Mouse (Mus musculus): ENCODE results near the gene Gm45808.
A peak's percentile ranks its signal among the peaks of the same experiment; 100 is the strongest.
"Not testable (repeated sequence)": the region's sequence is repeated elsewhere in the genome, so short reads cannot be mapped to it uniquely, and the experiment has no call there.

Gene Gm45808

DNA sequence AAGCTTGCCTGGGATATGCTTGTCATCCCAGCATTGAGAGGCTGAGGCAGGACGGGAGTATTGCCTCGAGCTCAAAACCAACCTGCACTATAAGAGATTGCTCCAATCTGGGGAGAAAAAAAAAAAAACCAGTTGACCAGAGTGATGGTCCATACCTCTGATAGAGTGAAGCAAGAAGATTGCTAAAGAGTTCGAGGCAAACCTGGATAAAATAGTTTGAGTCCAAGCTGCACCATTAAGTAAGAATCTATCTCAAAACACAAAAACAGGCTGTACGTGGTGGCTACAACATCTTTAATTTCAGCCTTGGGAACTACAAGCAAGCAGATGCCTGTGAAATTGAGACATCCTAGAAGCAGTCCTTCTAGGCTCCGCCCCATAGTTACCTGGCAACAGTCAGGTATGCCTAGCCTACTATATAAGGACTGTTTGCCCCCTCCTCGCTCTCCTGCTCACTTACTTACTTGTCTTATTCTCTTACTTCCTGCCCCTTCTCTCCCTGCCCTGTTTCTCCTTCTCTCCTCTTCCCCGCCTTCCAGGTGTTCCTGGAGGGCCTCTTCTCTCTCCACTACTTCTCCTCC is 19.4 kb downstream of the Gm45808 start:
- no peak for DNase-seq (ENCODE audit: low read depth)

DNA sequence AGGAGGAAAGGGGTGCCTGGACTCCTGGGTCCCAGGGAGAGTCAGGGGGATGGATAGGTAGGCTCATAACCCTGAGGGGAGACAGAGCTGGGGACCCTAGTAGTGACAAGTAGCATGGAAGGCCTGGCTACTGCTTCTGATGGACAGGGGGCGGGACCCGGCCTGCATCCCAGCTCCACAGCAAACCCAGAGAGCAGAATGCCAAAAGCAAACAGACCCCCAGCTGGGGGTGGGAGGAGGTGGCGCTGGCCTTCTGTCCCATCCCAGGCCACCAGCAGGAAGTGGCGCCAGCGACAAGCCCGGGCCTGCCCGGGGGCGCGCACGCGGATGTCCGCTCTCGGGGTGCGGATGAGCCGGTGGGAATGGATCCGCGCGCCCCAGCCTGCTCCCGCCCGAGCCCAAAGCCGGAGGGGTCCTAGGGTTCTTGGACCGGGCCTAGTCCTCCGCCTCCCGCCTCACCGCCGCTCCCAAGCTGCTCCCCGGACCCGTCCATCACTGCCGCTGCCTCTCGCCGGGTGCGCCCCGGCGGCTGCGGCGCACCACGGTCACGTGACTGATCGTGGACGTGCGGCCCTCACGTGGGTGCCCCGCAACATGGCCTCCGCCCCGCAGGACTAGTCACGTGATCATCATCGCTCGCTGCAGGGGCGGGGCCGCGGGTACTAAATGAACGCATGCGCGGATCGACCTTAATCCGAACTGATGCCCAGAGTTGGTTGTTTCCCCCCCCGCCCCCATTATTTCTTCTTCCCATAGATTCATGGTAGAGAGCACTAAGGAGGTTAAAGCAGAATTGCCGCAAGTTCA is 20.1 kb downstream of the Gm45808 start, which contains the start of gene Bax:
Gene Bax (minus strand): TSS at position 616 of the 807 bp plus-strand sequence.
- peak; percentile 88 for DNase-seq (ENCODE audit: low read depth)

- no peak for DNase-seq (ENCODE audit: low read depth)
These were observed 21.1 kb downstream of the Gm45808 start for GRCm38 (mm10) chr7:45465549-45465948.

DNA sequence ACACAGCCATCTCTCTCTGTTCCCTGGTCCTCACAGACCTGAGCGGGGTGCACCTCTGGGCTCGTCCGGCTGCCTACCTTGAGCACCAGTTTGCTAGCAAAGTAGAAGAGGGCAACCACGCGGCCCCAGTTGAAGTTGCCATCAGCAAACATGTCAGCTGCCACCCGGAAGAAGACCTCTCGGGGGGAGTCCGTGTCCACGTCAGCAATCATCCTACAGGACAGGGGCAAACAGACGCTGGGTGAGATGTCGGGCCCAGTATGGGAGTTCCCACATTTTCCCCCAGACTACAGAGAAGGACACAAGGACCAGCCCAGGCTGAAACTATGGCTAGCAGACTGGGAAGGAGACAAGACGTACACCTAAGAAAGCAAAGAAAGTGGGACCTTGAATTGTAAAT is 21.5 kb downstream of the Gm45808 start:
- no peak for DNase-seq (ENCODE audit: low read depth)

- no peak for DNase-seq (ENCODE audit: low read depth)
These were observed 22.4 kb downstream of the Gm45808 start for GRCm38 (mm10) chr7:45463987-45464778.

DNA sequence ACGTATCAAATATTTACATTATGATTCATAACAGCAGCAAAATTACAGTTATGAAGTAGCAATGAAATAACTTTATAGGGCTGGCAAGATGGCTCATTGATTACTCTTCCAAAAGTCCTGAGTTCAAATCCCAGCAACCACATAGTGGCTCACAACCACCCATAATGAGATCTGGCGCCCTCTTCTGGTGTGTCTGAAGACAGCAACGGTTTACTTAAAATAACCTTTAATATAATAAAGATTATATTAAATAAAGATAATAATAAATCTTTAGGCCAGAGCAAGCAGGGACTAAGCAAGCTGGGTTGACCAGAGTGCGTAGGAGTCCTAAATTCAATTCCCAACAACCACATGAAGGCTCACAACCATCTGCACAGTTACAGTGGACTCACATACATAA is 23.7 kb downstream of the Gm45808 start:
- not testable (repeated sequence) for DNase-seq (ENCODE audit: low read depth)

GRCm38 (mm10) chr7:45462325-45462724 is 24.3 kb downstream of the Gm45808 start:
- DNase-seq (ENCODE audit: low read depth): no peak

- DNase-seq (ENCODE audit: low read depth): no peak
These were observed 24.8 kb downstream of the Gm45808 start for GRCm38 (mm10) chr7:45461781-45462180.

DNA sequence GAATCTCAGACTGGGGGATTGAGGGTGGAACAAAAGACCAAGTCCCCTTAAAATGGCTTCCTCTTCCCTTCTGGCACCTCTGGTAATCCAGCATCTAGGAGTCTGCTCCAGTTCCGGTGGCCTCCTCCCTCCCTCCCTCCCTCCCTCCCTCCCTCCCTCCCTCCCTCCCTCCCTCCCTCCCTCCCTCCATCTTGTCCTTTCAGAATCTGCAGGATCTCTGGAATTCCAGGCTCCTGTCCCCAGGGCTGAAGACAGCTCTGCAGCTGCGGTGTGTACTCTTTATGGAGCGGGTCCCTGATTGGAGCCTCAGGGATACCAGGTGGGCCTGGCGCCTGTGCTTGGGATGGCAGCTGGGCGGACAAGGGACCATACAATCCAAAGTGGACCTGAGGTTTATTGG is 25.3 kb downstream of the Gm45808 start:
- no peak for DNase-seq (ENCODE audit: low read depth)

DNA sequence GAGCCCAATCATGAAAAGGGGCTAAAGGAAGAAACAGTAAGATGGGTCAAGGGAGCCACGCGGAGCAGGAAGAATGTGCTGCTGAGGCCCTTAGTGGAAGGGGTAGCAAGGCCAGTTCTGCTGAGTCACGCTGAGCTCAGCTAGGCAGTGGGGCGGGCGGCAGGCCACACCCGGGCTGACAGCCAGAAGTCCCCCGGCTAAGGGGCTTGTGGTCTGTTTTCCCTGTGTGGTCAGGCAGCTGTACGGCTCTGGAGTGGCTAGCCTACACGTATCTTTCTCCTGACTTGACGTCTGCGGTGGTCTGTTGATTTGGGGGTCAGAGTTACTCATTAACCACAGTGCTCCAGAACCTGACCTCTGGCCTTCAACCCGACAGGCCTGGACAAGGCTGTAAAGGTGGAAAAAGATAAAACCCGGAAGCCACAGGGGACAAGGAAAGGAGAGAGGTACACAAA is 25.7 kb downstream of the Gm45808 start:
- peak; percentile 72 for DNase-seq (ENCODE audit: low read depth)

DNA sequence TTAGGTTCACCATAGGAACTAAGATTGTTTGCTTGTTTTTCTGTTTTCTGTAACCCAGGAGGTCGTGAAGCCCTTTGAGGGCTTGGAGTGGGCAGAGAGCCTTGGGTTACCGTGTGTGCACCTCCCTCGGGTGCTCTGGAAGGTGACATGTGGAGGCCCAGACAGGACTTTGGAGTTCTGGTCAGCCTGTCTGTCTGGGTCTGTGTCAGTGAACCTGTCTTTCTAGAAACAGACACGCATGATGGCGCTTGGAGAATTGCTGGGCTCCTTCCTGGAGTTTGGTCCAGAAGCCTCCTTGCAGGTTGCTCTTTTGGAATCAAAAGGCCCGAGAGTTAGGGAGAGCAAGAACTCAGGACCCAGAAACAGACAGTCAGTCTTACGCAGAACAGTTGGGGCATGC is 26.2 kb downstream of the Gm45808 start:
- no peak for DNase-seq (ENCODE audit: low read depth)

- DNase-seq (ENCODE audit: low read depth): peak; percentile 97
These were observed 27.0 kb downstream of the Gm45808 start, which contains the start of gene Ftl1 for GRCm38 (mm10) chr7:45459564-45460140. Gene Ftl1, minus strand, starts transcription at chr7:45459884.

DNA sequence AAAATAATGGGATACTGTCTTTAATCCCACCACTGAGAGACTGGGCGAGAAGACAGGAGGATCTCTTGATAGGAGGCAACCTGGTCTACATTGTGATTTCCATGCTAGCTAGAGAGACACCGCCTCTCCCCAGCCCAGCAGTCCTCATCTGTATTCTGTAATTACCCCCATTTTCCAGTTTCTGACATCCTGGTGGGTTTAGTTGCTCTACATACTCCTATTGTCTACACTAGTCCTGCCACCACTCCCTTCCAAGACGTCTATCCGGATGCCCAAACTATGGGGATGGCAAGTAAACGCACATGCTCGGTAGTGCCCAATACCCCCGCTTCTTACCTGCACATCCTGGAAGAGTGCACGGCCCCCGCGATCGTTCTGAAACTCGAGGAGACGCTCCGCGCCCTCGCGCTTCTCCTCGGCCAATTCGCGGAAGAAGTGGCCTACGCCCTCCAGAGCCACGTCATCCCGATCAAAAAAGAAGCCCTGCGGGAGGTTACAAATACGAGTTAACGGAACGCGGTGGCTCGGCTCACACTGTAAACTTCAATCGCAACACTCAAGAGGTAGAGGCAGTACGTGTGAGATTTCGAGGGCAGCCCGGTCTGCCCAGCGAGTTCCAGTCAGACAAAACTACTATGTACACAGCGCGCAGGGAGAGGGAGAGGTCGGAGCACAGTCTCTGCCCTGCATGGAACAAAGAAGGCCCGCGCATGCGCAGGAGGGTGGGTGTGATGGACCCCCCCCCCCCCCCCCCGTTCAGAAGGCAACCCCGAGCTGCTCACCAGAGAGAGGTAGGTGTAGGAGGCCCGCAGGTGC is 27.7 kb downstream of the Gm45808 start:
- DNase-seq (ENCODE audit: low read depth): no peak

DNA sequence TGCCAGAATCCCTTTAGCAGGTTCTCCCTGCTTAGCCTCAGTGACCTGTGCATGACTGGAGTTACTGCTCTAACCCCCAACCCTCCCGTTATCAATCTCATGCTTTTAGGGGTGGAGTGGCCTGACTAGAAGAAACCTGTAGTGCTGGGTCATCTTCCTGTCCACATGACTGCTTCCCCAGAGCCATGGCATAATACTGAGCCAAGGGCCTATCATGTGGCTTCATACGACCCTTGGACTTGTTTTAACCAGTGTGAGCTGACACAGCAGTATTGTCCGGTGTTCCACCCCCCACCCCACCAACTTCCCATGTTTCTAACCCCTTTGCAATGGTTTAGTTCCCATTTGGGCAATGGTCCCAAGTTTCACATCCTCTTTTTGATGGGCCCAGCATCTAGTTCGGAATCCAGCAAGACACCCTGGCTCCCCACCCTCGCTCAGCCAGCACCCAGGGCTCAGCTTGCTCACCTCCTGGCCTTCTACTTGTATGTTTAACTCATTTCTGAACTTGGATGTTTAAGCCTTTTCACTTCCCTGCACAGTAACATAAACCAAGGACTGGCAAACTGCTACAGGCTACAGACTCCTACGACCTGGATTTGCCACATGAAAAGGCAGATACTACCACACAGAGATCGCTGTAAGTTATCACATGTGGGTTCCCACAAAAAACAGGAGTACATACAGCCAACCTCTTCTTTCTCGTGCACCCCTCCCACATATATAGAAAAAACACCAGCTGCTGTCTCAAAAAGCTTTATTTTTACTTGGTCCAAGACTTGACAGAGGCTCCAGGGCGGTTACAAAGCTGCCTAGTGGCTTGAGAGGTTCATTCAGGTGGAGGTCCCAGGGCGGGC is 29.2 kb downstream of the Gm45808 start:
- DNase-seq (ENCODE audit: low read depth): peak; percentile 51

GRCm38 (mm10) chr7:45456721-45457203 is 29.8 kb downstream of the Gm45808 start:
- DNase-seq (ENCODE audit: low read depth): no peak

GRCm38 (mm10) chr7:45455932-45456696 is 30.5 kb downstream of the Gm45808 start:
- DNase-seq (ENCODE audit: low read depth): no peak

DNA sequence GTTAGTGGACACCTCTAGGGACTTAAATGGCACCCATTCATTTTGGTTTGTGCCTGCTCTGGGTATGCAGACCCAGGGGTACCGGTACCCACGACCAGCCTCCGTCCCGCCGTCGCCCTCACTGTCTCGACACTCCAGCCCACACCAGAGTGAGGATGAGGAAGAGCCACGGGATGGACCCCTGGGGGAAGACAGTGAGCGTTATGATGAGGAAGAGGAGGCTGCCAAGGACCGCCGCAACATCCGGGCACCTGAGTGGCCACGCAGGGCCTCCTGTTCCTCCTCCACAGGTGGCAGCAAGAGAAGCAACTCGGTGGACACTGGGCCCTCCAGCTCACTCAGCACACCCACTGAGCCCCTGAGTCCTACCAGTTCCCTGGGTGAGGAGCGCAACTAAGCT is 31.6 kb downstream of the Gm45808 start:
- DNase-seq (ENCODE audit: low read depth): no peak

DNA sequence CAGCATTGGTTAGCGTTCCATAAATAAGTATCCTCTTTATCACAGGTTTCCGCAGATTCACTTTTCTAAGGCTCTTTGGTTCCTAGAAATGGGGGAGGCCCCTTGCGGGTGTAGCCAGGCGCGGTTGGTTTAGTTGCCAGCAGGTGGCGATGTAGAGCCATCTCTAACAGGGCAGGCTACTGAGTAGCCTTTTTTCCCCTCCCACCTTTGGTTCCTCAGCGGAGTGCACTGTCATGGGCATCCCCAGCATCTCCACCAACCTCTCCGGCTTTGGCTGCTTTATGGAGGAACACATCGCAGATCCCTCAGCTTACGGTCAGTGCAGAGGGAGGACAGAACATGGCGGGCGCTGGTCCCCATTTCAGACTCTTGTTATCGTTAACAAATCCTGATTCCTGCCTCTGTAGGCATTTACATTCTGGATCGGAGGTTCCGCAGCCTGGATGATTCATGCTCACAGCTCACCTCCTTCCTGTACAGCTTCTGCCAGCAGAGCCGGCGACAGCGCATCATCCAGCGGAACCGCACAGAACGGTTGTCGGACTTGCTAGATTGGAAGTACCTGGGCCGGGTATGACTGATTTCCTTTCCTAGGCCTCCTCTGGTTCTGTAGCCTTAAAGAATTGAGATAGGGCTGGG is 35.1 kb downstream of the Gm45808 start:
- DNase-seq (ENCODE audit: low read depth): peak; percentile 86

DNA sequence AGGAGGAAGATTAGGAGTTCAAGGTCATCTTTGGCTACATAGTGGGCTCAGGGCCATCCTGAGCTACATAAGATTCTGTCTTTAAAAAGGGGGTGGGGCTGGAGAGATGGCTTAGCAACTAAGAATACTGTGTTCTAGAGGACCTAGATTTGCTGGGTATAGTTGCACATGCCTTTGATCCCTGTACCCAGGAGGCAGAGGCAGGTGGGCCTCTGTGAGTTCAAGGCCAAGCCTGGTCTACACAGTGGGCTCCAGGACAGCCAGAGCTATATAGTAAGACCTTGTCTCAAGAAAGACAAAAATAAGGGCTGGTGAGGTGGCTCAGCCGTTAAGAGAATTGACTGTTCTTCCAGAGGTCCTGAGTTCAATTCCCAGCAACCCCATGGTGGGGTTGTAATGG is 36.6 kb downstream of the Gm45808 start:
- DNase-seq (ENCODE audit: low read depth): no peak

Data from c-Kit-positive CD71-positive TER-119-negative erythroid progenitor cells, embryonic 14.5 days (primary cell).